Mouse (Mus musculus) kidney, postnatal 0 days (tissue): ENCODE measurements at regions not wholly inside any gene's neighbourhood (a gene's known extent, or its start where the extent isn't known, plus 50 kb on each side); places are given as distances from the start of the nearest gene placed in this dataset.

Experiments
- ATAC-seq: fragments of 200-750 bp; cut with Nextera tagmentation; replicated peaks from 2 replicates; pipeline ENCODE4 v1.8.0; 2017; ENCODE audit warnings: low read depth, moderate number of reproducible peaks, moderate TSS enrichment, moderate library complexity; ENCODE audit not compliant: low FRiP score
- DNase-seq: peaks from one replicate; pipeline ENCODE4 v3.0.0-alpha.2; 2016; ENCODE audit warnings: low spot score
- H3K27ac ChIP-seq: fragments of 300-500 bp; sonication (generic); 2 replicates; pipeline ENCODE4 v1.5.1; 2014; ENCODE audit warnings: mild to moderate bottlenecking
- H3K27me3 ChIP-seq: fragments of 300-500 bp; sonication (generic); 2 replicates; pipeline ENCODE4 v1.6.1; 2014; ENCODE audit warnings: low read length, mixed read lengths; ENCODE audit not compliant: insufficient read depth
- H3K36me3 ChIP-seq: fragments of 300-500 bp; sonication (generic); 2 replicates; pipeline ENCODE4 v1.6.1; 2014; ENCODE audit warnings: low read length, mixed read lengths; ENCODE audit not compliant: insufficient read depth
- H3K4me1 ChIP-seq: fragments of 300-500 bp; sonication (generic); replicated peaks from 2 replicates; pipeline ENCODE4 v1.6.1; 2014; ENCODE audit warnings: antibody characterized with exemption, low read length, mixed read lengths; ENCODE audit not compliant: insufficient read depth
- H3K4me2 ChIP-seq: fragments of 300-500 bp; sonication (generic); 2 replicates; pipeline ENCODE4 v1.6.1; 2014; ENCODE audit warnings: mild to moderate bottlenecking, low read length, moderate library complexity, mixed read lengths
- H3K4me3 ChIP-seq: fragments of 300-500 bp; sonication (generic); replicated peaks from 2 replicates; pipeline ENCODE4 v1.5.1; 2014; ENCODE audit warnings: low read depth, low read length
- H3K9ac ChIP-seq: fragments of 300-500 bp; sonication (generic); 2 replicates; pipeline ENCODE4 v1.6.1; 2014; ENCODE audit warnings: low read depth, low read length
- H3K9me3 ChIP-seq: fragments of 300-500 bp; sonication (generic); replicated peaks from 2 replicates; pipeline ENCODE4 v1.6.1; 2016; ENCODE audit warnings: low read length, inconsistent platforms, mixed read lengths
- CTCF ChIP-seq: IDR thresholded peaks from 2 replicates; pipeline ENCODE4 v1.5.1; 2016; ENCODE audit warnings: antibody characterized with exemption, low read depth, mild to moderate bottlenecking, moderate library complexity
- WGBS: fragments of 180-500 bp; shearing (Covaris S2); extraction: QIAGEN DNeasy Blood & Tissue Kit; methylation state at CpG from one replicate; pipeline ENCODE4 v1.1.7; 2014; 5-methylcytosine and 5-hydroxymethylcytosine counted together

GRCm38 (mm10) chr1:190486551-190487104 is 316.1 kb upstream of the Prox1 start:
- no peak for TF ChIP-seq CTCF
- Histone ChIP-seq H3K36me3 (no peaks in the 10 kb centered on the region), H3K27me3 (no peaks in the 10 kb centered on the region), H3K9ac (no peak overlapping the region), H3K27ac (no peak overlapping the region), H3K4me2 (no peak overlapping the region), H3K4me3 (no peak overlapping the region), H3K4me1 (no peaks in the 10 kb centered on the region), H3K9me3 (no peaks in the 10 kb centered on the region)
- DNase-seq (peak; percentile 75), ATAC-seq (no peak)
- 60% methylated on average over 7 of the region's 7 CpGs for WGBS

GRCm38 (mm10) chr1:190483366-190483765 is 312.9 kb upstream of the Prox1 start:
- Histone ChIP-seq H3K27me3 (no peaks in the 10 kb centered on the region), H3K27ac (no peak overlapping the region), H3K9ac (no peak overlapping the region), H3K4me1 (no peaks in the 10 kb centered on the region), H3K9me3 (0 out of 2 replicates have a peak, but pooled peaks cover 3% of the 10 kb centered on the region), H3K4me2 (no peak overlapping the region), H3K4me3 (no peak overlapping the region), H3K36me3 (no peaks in the 10 kb centered on the region)
- no peak for TF ChIP-seq CTCF
- WGBS: 70% methylated on average over 13 of the region's 13 CpGs
- no peak for ATAC-seq
- DNase-seq: peak; percentile 22

DNA sequence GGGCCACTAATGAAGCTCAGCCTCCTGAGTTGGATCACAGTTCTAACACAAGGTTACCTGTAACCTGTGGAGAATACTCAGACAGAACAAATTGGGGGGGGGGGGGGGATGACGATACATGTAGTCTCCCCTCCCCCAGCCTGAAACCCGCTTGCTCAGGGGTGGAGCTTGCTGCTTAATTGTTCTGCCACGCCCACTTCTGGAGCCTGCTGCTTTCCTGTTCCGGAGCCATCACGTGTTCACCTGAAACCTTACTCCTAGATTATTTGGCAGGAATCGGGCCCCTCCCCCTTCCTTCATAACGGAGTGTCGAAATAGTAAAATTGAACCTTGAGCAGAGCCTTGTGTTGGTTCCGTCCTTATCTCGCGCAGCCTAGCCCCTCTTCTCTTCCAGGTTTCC is 310.6 kb upstream of the Prox1 start:
- H3K27ac ChIP-seq: no peak overlapping the region
- DNase-seq (no peak), ATAC-seq (no peak)
- H3K9ac ChIP-seq: no peak overlapping the region
- H3K4me2 ChIP-seq: no peak overlapping the region
- H3K4me1 ChIP-seq: no peaks in the 10 kb centered on the region
- H3K9me3 ChIP-seq: 0 out of 2 replicates have a peak, but pooled peaks cover 3% of the 10 kb centered on the region
- no peaks in the 10 kb centered on the region for H3K27me3 ChIP-seq
- no peak overlapping the region for H3K4me3 ChIP-seq
- no peaks in the 10 kb centered on the region for H3K36me3 ChIP-seq
- 73% methylated on average over 11 of the region's 11 CpGs for WGBS
- no peak for TF ChIP-seq CTCF

DNA sequence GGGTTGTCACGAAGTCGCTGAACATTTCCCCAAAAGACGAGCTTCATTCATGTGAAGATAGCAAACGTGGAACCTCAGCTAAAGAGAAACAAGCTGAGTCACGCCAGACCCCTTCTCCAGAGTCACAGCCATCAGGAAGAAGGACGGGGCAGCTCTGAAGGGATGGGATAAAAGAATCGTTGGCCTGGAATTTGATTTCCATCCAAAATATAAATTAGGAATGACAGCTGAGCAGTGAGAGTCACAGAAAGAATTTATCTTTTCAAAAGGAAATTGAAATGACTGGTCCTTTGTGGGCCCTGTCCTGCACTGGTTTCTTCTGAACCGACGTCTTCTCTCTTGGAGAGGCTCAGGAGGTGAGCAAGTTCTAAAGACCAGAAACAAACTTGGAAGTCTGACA is 310.1 kb upstream of the Prox1 start:
- no peaks in the 10 kb centered on the region for H3K36me3 ChIP-seq
- no peak overlapping the region for H3K4me2 ChIP-seq
- WGBS: 56% methylated on average over 9 of the region's 9 CpGs
- H3K9ac ChIP-seq: no peak overlapping the region
- DNase-seq: peak; percentile 46
- H3K4me3 ChIP-seq: no peak overlapping the region
- ATAC-seq: no peak
- no peaks in the 10 kb centered on the region for H3K4me1 ChIP-seq
- 0 out of 2 replicates have a peak, but pooled peaks cover 3% of the 10 kb centered on the region for H3K9me3 ChIP-seq
- no peak for TF ChIP-seq CTCF
- H3K27ac ChIP-seq: no peak overlapping the region
- no peaks in the 10 kb centered on the region for H3K27me3 ChIP-seq

- Histone ChIP-seq H3K9me3 (no peaks in the 10 kb centered on the region), H3K4me1 (no peaks in the 10 kb centered on the region), H3K4me3 (no peak overlapping the region), H3K9ac (no peak overlapping the region), H3K36me3 (no peaks in the 10 kb centered on the region), H3K27ac (no peak overlapping the region), H3K4me2 (no peak overlapping the region), H3K27me3 (no peaks in the 10 kb centered on the region)
- no peak for DNase-seq
- no peak for TF ChIP-seq CTCF
- WGBS: 78% methylated on average over 8 of the region's 8 CpGs
- no peak for ATAC-seq
These were observed 302.2 kb upstream of the Prox1 start for GRCm38 (mm10) chr1:190472761-190473160.

GRCm38 (mm10) chr1:190470336-190470735 is 299.8 kb upstream of the Prox1 start:
- WGBS: 70% methylated on average over 9 of the region's 9 CpGs
- H3K9ac ChIP-seq: no peak overlapping the region
- H3K4me1 ChIP-seq: no peaks in the 10 kb centered on the region
- no peak for ATAC-seq
- TF ChIP-seq CTCF: no peak
- no peak for DNase-seq
- H3K27me3 ChIP-seq: no peaks in the 10 kb centered on the region
- no peaks in the 10 kb centered on the region for H3K9me3 ChIP-seq
- no peak overlapping the region for H3K4me2 ChIP-seq
- no peak overlapping the region for H3K27ac ChIP-seq
- no peak overlapping the region for H3K4me3 ChIP-seq
- no peaks in the 10 kb centered on the region for H3K36me3 ChIP-seq

DNA sequence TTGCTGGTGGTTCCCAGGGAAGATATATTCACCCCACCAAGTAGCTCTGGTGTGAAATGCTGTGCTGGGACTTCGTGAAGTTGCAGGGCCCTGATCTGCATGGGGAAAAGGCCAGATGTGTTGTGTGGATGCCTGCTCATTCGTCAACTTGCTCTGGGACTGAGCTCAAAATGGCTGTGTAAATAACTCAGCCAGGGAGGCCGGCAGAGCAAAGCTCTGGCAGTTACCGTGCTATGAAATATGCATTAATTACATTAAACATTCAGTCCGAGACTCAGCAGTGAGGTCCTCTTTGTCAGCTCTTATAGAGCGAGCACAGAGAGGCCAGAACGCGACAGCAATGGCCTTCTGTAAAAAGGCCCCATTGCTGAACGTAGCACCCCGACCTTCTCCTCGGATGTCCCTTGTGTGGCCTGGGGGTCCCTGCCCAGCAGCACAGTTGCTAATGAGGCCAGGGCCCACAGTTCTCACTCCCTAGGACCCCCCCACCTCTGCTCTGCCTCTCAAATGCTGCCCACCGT is 287.1 kb upstream of the Prox1 start:
- 57% methylated on average over 12 of the region's 12 CpGs for WGBS
- H3K9ac ChIP-seq: no peak overlapping the region
- H3K27ac ChIP-seq: no peak overlapping the region
- no peaks in the 10 kb centered on the region for H3K4me1 ChIP-seq
- DNase-seq (no peak), ATAC-seq (no peak)
- TF ChIP-seq CTCF: no peak
- H3K27me3 ChIP-seq: no peaks in the 10 kb centered on the region
- no peaks in the 10 kb centered on the region for H3K36me3 ChIP-seq
- H3K4me3 ChIP-seq: no peak overlapping the region
- no peaks in the 10 kb centered on the region for H3K9me3 ChIP-seq
- no peak overlapping the region for H3K4me2 ChIP-seq
